ENCODE assay signal across 15 mouse cellular contexts in the genomic region with DNA sequence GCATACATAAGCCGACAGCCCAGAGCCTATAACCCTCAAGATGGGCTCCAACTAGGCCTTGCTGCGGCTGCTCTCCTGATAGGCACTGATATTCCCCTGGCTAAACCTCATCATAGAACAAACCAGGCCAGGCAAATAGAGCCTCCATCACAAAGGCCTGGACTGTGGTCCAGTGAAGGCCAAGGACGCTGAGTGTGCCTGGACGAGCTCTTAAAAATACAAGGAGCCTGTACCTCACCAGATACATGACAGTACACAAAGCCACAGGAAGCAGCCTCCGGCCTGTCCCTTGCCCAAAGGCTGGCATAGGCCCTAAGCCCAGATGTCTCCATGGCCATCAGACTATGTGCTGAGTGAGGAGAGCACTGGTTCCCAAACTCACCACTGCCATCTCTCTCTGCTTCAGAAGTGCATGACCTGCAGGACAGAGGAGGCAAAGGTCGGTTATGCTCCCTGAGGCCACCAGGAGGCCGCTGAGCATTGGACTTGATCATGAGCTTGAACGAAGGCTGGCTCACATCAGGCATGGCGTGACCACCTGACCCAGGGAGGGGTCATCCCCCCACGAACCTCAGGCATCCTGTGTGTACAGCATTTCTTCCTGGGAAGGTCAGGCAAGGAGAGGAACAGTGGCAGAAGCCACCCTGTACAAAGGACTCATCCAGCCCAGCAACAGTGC. TPM values are rescaled to one million over a fixed set of nuclear protein-coding genes. Genes with fewer than 3 reads are reported as not detected.
DNase-seq lines count a peak whose midpoint lies in the region; ATAC-seq and TF ChIP-seq lines count a peak whose summit lies in the region.
"Had no signal": no experiment of that assay in that cellular context is flagged by ENCODE, and none has a peak within 500 bp of the region (broad histone marks: within the 10 kb centered on the region; RNA-seq: fewer than 3 reads in every experiment).

No protein-coding gene starts in this region.

- no peaks in the 10 kb centered on the region for H3K27me3 ChIP-seq in heart, embryonic 12.5 days (replicated peaks)
- H3K27me3 ChIP-seq in heart, embryonic 11.5 days (ENCODE audit: control insufficient read depth, insufficient read depth, low read length) = no peaks in the 10 kb centered on the region
- H3K27me3 ChIP-seq: liver, embryonic 15.5 days; midbrain, embryonic 12.5 days; neural tube, embryonic 12.5 days; stomach, embryonic 15.5 days had no signal

- TF ChIP-seq POLR2A in lung, adult 2 months (IDR thresholded peaks at IDR 0.05; ENCODE audit: borderline replicate concordance, extremely low read depth, low read depth, low read length) = no peak

- H3K4me3 ChIP-seq in lung, adult 2 months (replicated peaks; ENCODE audit: extremely low read depth, low read depth, low read length) = no peak overlapping the region
- no peak overlapping the region for H3K4me3 ChIP-seq in heart, embryonic 12.5 days
- no peak overlapping the region for H3K4me3 ChIP-seq in heart, embryonic 11.5 days (ENCODE audit: low read depth, low read length)
- H3K4me3 ChIP-seq: liver, embryonic 15.5 days; midbrain, embryonic 12.5 days; neural tube, embryonic 12.5 days; stomach, embryonic 15.5 days had no signal

- H3K4me2 ChIP-seq in heart, embryonic 12.5 days = no peak overlapping the region
- H3K4me2 ChIP-seq in heart, embryonic 11.5 days = no peak overlapping the region
- H3K4me2 ChIP-seq: liver, embryonic 15.5 days; midbrain, embryonic 12.5 days; neural tube, embryonic 12.5 days; stomach, embryonic 15.5 days had no signal

- H3K9me3 ChIP-seq in heart, embryonic 12.5 days (replicated peaks) = no peaks in the 10 kb centered on the region
- H3K9me3 ChIP-seq in heart, embryonic 11.5 days (replicated peaks; ENCODE audit: control insufficient read depth, low read length) = no peaks in the 10 kb centered on the region
- H3K9me3 ChIP-seq: liver, embryonic 15.5 days; midbrain, embryonic 12.5 days; neural tube, embryonic 12.5 days; stomach, embryonic 15.5 days had no signal

- H3K9ac ChIP-seq in heart, embryonic 12.5 days = no peak overlapping the region
- H3K9ac ChIP-seq in heart, embryonic 11.5 days (ENCODE audit: low read depth, low read length) = no peak overlapping the region
- H3K9ac ChIP-seq: liver, embryonic 15.5 days; midbrain, embryonic 12.5 days; neural tube, embryonic 12.5 days; stomach, embryonic 15.5 days had no signal

- peak; percentile 24; the same call in 1 of the 2 replicates for TF ChIP-seq CTCF in lung, adult 2 months (IDR thresholded peaks at IDR 0.05; ENCODE audit: insufficient read depth, low read length)

- peak; percentile 32 for DNase-seq in adrenal gland, adult 8-10 months
- DNase-seq in adrenal gland, postnatal 10 days = no peak
- DNase-seq in lung, adult 2 months = no peak
- no peak for DNase-seq in lung, postnatal 36 days
- DNase-seq: cerebellum, postnatal 14 days; layer of hippocampus, postnatal 36 days had no signal

- peaks cover 5% of the 10 kb centered on the region for H3K4me1 ChIP-seq in lung, adult 2 months (ENCODE audit: control insufficient read depth, insufficient read depth, low read length)
- no peaks in the 10 kb centered on the region for H3K4me1 ChIP-seq in heart, embryonic 12.5 days (replicated peaks)
- no peaks in the 10 kb centered on the region for H3K4me1 ChIP-seq in heart, embryonic 11.5 days (ENCODE audit: control insufficient read depth, insufficient read depth, low read length)
- H3K4me1 ChIP-seq: midbrain, embryonic 12.5 days; neural tube, embryonic 12.5 days; stomach, embryonic 15.5 days had no signal

- 80% methylated on average over 10 of the region's 10 CpGs for WGBS in lung, adult 2 months
- 75% methylated on average over 10 of the region's 10 CpGs for WGBS in heart, embryonic 12.5 days
- 73% methylated on average over 10 of the region's 10 CpGs for WGBS in heart, embryonic 11.5 days (ENCODE audit: insufficient replicate concordance)

- H3K27ac ChIP-seq in heart, embryonic 12.5 days (ENCODE audit: poor library complexity, severe bottlenecking) = no peak overlapping the region
- no peak overlapping the region for H3K27ac ChIP-seq in heart, embryonic 11.5 days (ENCODE audit: low read depth, low read length)
- H3K27ac ChIP-seq: liver, embryonic 15.5 days; midbrain, embryonic 12.5 days; neural tube, embryonic 12.5 days; stomach, embryonic 15.5 days had no signal

- no peaks in the 10 kb centered on the region for H3K36me3 ChIP-seq in heart, embryonic 12.5 days
- no peaks in the 10 kb centered on the region for H3K36me3 ChIP-seq in heart, embryonic 11.5 days (ENCODE audit: control insufficient read depth, insufficient read depth, low read length)
- H3K36me3 ChIP-seq: liver, embryonic 15.5 days; midbrain, embryonic 12.5 days; neural tube, embryonic 12.5 days; stomach, embryonic 15.5 days had no signal

- ATAC-seq in common myeloid progenitor, adult 5-6 weeks (replicated peaks; ENCODE audit: low read depth, poor library complexity, severe bottlenecking) = peak; percentile 34
- ATAC-seq in megakaryocyte-erythroid progenitor cell, adult 5-6 weeks (replicated peaks; ENCODE audit: low FRiP score, low TSS enrichment, poor library complexity, severe bottlenecking) = peak; percentile 54; the same call in 1 of the 2 replicates
- ATAC-seq in heart, embryonic 12.5 days (ENCODE audit: insufficient number of reproducible peaks, low FRiP score) = no peak
- no peak for ATAC-seq in heart, embryonic 11.5 days (replicated peaks; ENCODE audit: insufficient number of reproducible peaks, low FRiP score, low TSS enrichment)
- ATAC-seq: hindbrain, embryonic 16.5 days had no signal

RNA-seq across cellular contexts. Expression of gene Prodh, which starts 8.7 kb away (rescaled TPM):
- 10 to 100 TPM; 24.3 to 64.6 (median 44.3) TPM for total RNA-seq in adrenal gland, adult 8-10 months (2022)
- 10 to 100 TPM; 14.9 to 16.5 TPM for total RNA-seq in adrenal gland, postnatal 10 days (2021)
- 49.3 and 56.7 TPM in 2 replicates for polyA plus RNA-seq in lung, adult 2 months (2012; rRNA removed)
- total RNA-seq in common myeloid progenitor, adult 5-6 weeks (2017) = 48.6 and 59.7 TPM in 2 replicates
- 9.8 and 14.0 TPM in 2 replicates for total RNA-seq in megakaryocyte-erythroid progenitor cell, adult 5-6 weeks (2014; fragmentation: Nextera tagmentation)
- 14.2 and 23.5 TPM in 2 replicates for total RNA-seq in megakaryocyte-erythroid progenitor cell, adult 5-6 weeks (2017)
- 7.8 and 8.7 TPM in 2 replicates for polyA plus RNA-seq in heart, embryonic 12.5 days (2016; fragmentation: Nextera tagmentation; extraction: Ambion mirVana)
- polyA plus RNA-seq in heart, embryonic 11.5 days (2014; fragmentation: Nextera tagmentation; extraction: Ambion mirVana) = 8.0 TPM in 2 replicates

RNA-seq across cellular contexts. Expression of gene Dgcr6, which starts 28.6 kb away (rescaled TPM):
- total RNA-seq in adrenal gland, adult 8-10 months (2022) = 10 to 100 TPM; 63.2 to 80.9 (median 74.1) TPM
- 10 to 100 TPM; 57.4 to 60.9 TPM for total RNA-seq in adrenal gland, postnatal 10 days (2021)
- 54.6 and 59.2 TPM in 2 replicates for polyA plus RNA-seq in lung, adult 2 months (2012; rRNA removed)
- total RNA-seq in common myeloid progenitor, adult 5-6 weeks (2017) = 17.8 and 20.9 TPM in 2 replicates
- total RNA-seq in megakaryocyte-erythroid progenitor cell, adult 5-6 weeks (2014; fragmentation: Nextera tagmentation) = 61.2 and 64.6 TPM in 2 replicates
- total RNA-seq in megakaryocyte-erythroid progenitor cell, adult 5-6 weeks (2017) = 22.7 and 26.0 TPM in 2 replicates
- 56.7 and 59.2 TPM in 2 replicates for polyA plus RNA-seq in heart, embryonic 12.5 days (2016; fragmentation: Nextera tagmentation; extraction: Ambion mirVana)
- 64.3 and 64.7 TPM in 2 replicates for polyA plus RNA-seq in heart, embryonic 11.5 days (2014; fragmentation: Nextera tagmentation; extraction: Ambion mirVana)

RNA-seq across cellular contexts. Expression of gene Rtn4r, which starts 46.2 kb away (rescaled TPM):
- total RNA-seq in adrenal gland, adult 8-10 months (2022) = under 1 TPM in 3 of 4 experiments, not detected in 1; 0.14 to 0.30 (median 0.23) TPM
- total RNA-seq in adrenal gland, postnatal 10 days (2021) = under 1 TPM; 0.66 to 0.94 TPM
- polyA plus RNA-seq in lung, adult 2 months (2012; rRNA removed) = 1.1 and 1.4 TPM in 2 replicates
- total RNA-seq in common myeloid progenitor, adult 5-6 weeks (2017) = 1.3 and 2.6 TPM in 2 replicates
- total RNA-seq in megakaryocyte-erythroid progenitor cell, adult 5-6 weeks (2014; fragmentation: Nextera tagmentation) = not detected in 2 replicates
- 0.30 and 0.38 TPM in 2 replicates for total RNA-seq in megakaryocyte-erythroid progenitor cell, adult 5-6 weeks (2017)
- 0.40 and 0.44 TPM in 2 replicates for polyA plus RNA-seq in heart, embryonic 12.5 days (2016; fragmentation: Nextera tagmentation; extraction: Ambion mirVana)
- 0.25 and 0.26 TPM in 2 replicates for polyA plus RNA-seq in heart, embryonic 11.5 days (2014; fragmentation: Nextera tagmentation; extraction: Ambion mirVana)

Comparison
In these comparisons a context has a peak if more than half of its experiments do, and no peak if none do; other contexts are left out.
1. ATAC-seq: peak in common myeloid progenitor, adult 5-6 weeks (single experiment) and megakaryocyte-erythroid progenitor cell, adult 5-6 weeks (single experiment); none in heart, embryonic 12.5 days (single experiment) and heart, embryonic 11.5 days (single experiment).